Mouse (Mus musculus) stomach, postnatal 0 days (tissue): ENCODE results near the gene Smoc1.

Source experiments
- CTCF ChIP-seq: IDR thresholded peaks from 2 replicates; pipeline ENCODE4 v1.5.1; 2016; ENCODE audit warnings: antibody characterized with exemption, low read depth, mild to moderate bottlenecking, moderate library complexity
- EP300 ChIP-seq: optimal IDR thresholded peaks from 2 replicates; pipeline ENCODE3; 2016; ENCODE audit warnings: antibody characterized with exemption

DNA sequence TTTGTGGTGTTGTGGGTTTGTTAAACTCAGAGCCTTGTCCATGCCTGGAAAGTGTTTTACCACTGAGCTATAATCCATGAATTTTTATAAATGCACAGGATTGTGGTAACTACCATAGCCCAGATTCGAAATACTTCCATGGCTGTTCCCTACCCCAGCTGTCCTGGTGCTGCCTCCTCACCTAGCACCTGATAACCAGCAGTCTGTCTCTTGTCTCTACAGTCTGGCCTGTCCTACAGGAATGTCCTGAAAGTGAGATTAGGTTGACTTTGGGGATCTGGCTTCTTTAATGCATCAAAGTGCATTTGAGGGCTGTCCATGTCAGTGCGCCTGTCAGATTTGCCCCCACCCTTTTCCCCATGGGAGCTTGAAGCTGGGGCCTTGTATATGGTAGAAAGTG, 29.2 kb downstream of the Smoc1 start:
- TF ChIP-seq CTCF (no peak), EP300 (no peak)
